Mouse (Mus musculus): ENCODE data around the gene Efhd2. TPM values are rescaled to one million over a fixed set of nuclear protein-coding genes. Genes with fewer than 3 reads are reported as not detected.
A peak's percentile ranks its signal among the peaks of the same experiment; 100 is the strongest.

The Efhd2 gene
- polyA plus RNA-seq, 1 experiment from 2014 or later: 89.7 TPM

GRCm38 (mm10) chr4:141878621-141879020 lies 3.9 kb upstream of the Efhd2 start:
- H3K27ac ChIP-seq: no peak overlapping the region
- 79% methylated on average over 7 of the region's 7 CpGs for WGBS
- ATAC-seq: no peak
- no peaks in the 10 kb centered on the region for H3K36me3 ChIP-seq
- H3K4me2 ChIP-seq (replicated peaks): no peak overlapping the region
- H3K9me3 ChIP-seq: no peaks in the 10 kb centered on the region
- peaks cover 21% of the 10 kb centered on the region for H3K4me1 ChIP-seq (replicated peaks)
- H3K4me3 ChIP-seq (replicated peaks): no peak overlapping the region
- H3K27me3 ChIP-seq: no peaks in the 10 kb centered on the region
- no peak overlapping the region for H3K9ac ChIP-seq (replicated peaks)

GRCm38 (mm10) chr4:141875481-141876108 lies 875 bp upstream of the Efhd2 start:
- Histone ChIP-seq H3K4me3 (replicated peaks) (peak overlapping the region; percentile 68), H3K4me2 (replicated peaks) (peak overlapping the region; percentile 94), H3K9ac (replicated peaks) (peak overlapping the region; percentile 85), H3K27me3 (no peaks in the 10 kb centered on the region), H3K9me3 (no peaks in the 10 kb centered on the region), H3K4me1 (replicated peaks) (peaks cover 52% of the 10 kb centered on the region), H3K36me3 (0 out of 2 replicates have a peak, but pooled peaks cover 4% of the 10 kb centered on the region), H3K27ac (peak overlapping the region; percentile 75)
- peak; percentile 3; the same call in 1 of the 2 replicates for ATAC-seq
- WGBS: 9% methylated on average over 8 of the region's 8 CpGs

GRCm38 (mm10) chr4:141874111-141874600 lies 564 bp downstream of the Efhd2 start:
- Histone ChIP-seq H3K9ac (replicated peaks) (peak overlapping the region; percentile 85), H3K4me1 (replicated peaks) (peaks cover 62% of the 10 kb centered on the region), H3K9me3 (no peaks in the 10 kb centered on the region), H3K36me3 (peaks cover 5% of the 10 kb centered on the region; the same call in 1 of the 2 replicates), H3K27me3 (no peaks in the 10 kb centered on the region), H3K4me3 (replicated peaks) (peak overlapping the region; percentile 68), H3K4me2 (replicated peaks) (peak overlapping the region; percentile 94), H3K27ac (peak overlapping the region; percentile 75; the same call in 1 of the 2 replicates)
- peak; percentile 18 for ATAC-seq
- under 1% methylated on average over 19 of the region's 19 CpGs for WGBS

- no peak for ATAC-seq
- WGBS: 81% methylated on average over 9 of the region's 9 CpGs
- Histone ChIP-seq H3K9me3 (no peaks in the 10 kb centered on the region), H3K4me2 (replicated peaks) (peak overlapping the region; percentile 94), H3K4me3 (replicated peaks) (peak overlapping the region; percentile 68), H3K4me1 (replicated peaks) (peaks cover 69% of the 10 kb centered on the region), H3K9ac (replicated peaks) (peak overlapping the region; percentile 85), H3K27me3 (no peaks in the 10 kb centered on the region), H3K36me3 (peaks cover 5% of the 10 kb centered on the region; the same call in 1 of the 2 replicates), H3K27ac (no peak overlapping the region)
Measured at GRCm38 (mm10) chr4:141872977-141873376, 1.7 kb downstream of the Efhd2 start.

- ATAC-seq: no peak
- H3K9me3 ChIP-seq: no peaks in the 10 kb centered on the region
- H3K4me2 ChIP-seq (replicated peaks): peak overlapping the region; percentile 94
- peak overlapping the region; percentile 68 for H3K4me3 ChIP-seq (replicated peaks)
- peaks cover 79% of the 10 kb centered on the region for H3K4me1 ChIP-seq (replicated peaks)
- no peaks in the 10 kb centered on the region for H3K27me3 ChIP-seq
- H3K27ac ChIP-seq: peak overlapping the region; percentile 51
- peaks cover 5% of the 10 kb centered on the region; the same call in 1 of the 2 replicates for H3K36me3 ChIP-seq
- peak overlapping the region; percentile 42 for H3K9ac ChIP-seq (replicated peaks)
- 59% methylated on average over 9 of the region's 9 CpGs for WGBS
Measured at GRCm38 (mm10) chr4:141871909-141872308, 2.8 kb downstream of the Efhd2 start.

GRCm38 (mm10) chr4:141871333-141871725 lies 3.4 kb downstream of the Efhd2 start:
- Histone ChIP-seq H3K4me1 (replicated peaks) (peaks cover 85% of the 10 kb centered on the region), H3K9ac (replicated peaks) (peak overlapping the region; percentile 42; the same call in 1 of the 2 replicates), H3K36me3 (peaks cover 5% of the 10 kb centered on the region; the same call in 1 of the 2 replicates), H3K4me3 (replicated peaks) (no peak overlapping the region), H3K9me3 (no peaks in the 10 kb centered on the region), H3K27me3 (no peaks in the 10 kb centered on the region), H3K27ac (peak overlapping the region; percentile 51; the same call in 1 of the 2 replicates), H3K4me2 (replicated peaks) (peak overlapping the region; percentile 94)
- no peak for ATAC-seq
- 90% methylated on average over 3 of the region's 3 CpGs for WGBS

- Histone ChIP-seq H3K27ac (no peak overlapping the region; the same call in 1 of the 2 replicates), H3K9ac (replicated peaks) (no peak overlapping the region; the same call in 1 of the 2 replicates), H3K4me2 (replicated peaks) (0 out of 2 replicates have a peak overlapping the region, but pooled peaks have one; percentile 11), H3K36me3 (peaks cover 5% of the 10 kb centered on the region; the same call in 1 of the 2 replicates), H3K4me3 (replicated peaks) (no peak overlapping the region), H3K4me1 (replicated peaks) (peaks cover 87% of the 10 kb centered on the region), H3K27me3 (no peaks in the 10 kb centered on the region), H3K9me3 (no peaks in the 10 kb centered on the region)
- ATAC-seq: no peak
- WGBS: 68% methylated on average over 11 of the region's 11 CpGs
Measured at GRCm38 (mm10) chr4:141870666-141871332, 3.9 kb downstream of the Efhd2 start.

GRCm38 (mm10) chr4:141869436-141870215 lies 5.1 kb downstream of the Efhd2 start:
- H3K4me2 ChIP-seq (replicated peaks): no peak overlapping the region; the same call in 1 of the 2 replicates
- H3K9me3 ChIP-seq: no peaks in the 10 kb centered on the region
- WGBS: 90% methylated on average over 5 of the region's 5 CpGs
- no peaks in the 10 kb centered on the region for H3K27me3 ChIP-seq
- peaks cover 8% of the 10 kb centered on the region; the same call in 1 of the 2 replicates for H3K36me3 ChIP-seq
- H3K4me3 ChIP-seq (replicated peaks): no peak overlapping the region
- ATAC-seq: no peak
- peaks cover 77% of the 10 kb centered on the region for H3K4me1 ChIP-seq (replicated peaks)
- H3K9ac ChIP-seq (replicated peaks): 0 out of 2 replicates have a peak overlapping the region, but pooled peaks have one; percentile 34
- peak overlapping the region; percentile 44; the same call in 1 of the 2 replicates for H3K27ac ChIP-seq

GRCm38 (mm10) chr4:141868051-141868450 lies 6.7 kb downstream of the Efhd2 start:
- 87% methylated on average over 10 of the region's 10 CpGs for WGBS
- Histone ChIP-seq H3K4me3 (replicated peaks) (no peak overlapping the region), H3K9me3 (no peaks in the 10 kb centered on the region), H3K27me3 (no peaks in the 10 kb centered on the region), H3K36me3 (peaks cover 13% of the 10 kb centered on the region), H3K27ac (peak overlapping the region; percentile 88), H3K4me2 (replicated peaks) (no peak overlapping the region), H3K9ac (replicated peaks) (no peak overlapping the region; the same call in 1 of the 2 replicates), H3K4me1 (replicated peaks) (peaks cover 64% of the 10 kb centered on the region)
- ATAC-seq: peak; percentile 10; the same call in 1 of the 2 replicates

GRCm38 (mm10) chr4:141867498-141867897 lies 7.2 kb downstream of the Efhd2 start:
- Histone ChIP-seq H3K9ac (replicated peaks) (peak overlapping the region; percentile 34; the same call in 1 of the 2 replicates), H3K27ac (peak overlapping the region; percentile 88), H3K27me3 (no peaks in the 10 kb centered on the region), H3K36me3 (peaks cover 19% of the 10 kb centered on the region), H3K4me1 (replicated peaks) (peaks cover 59% of the 10 kb centered on the region), H3K4me3 (replicated peaks) (no peak overlapping the region), H3K4me2 (replicated peaks) (peak overlapping the region; percentile 30), H3K9me3 (no peaks in the 10 kb centered on the region)
- WGBS: 29% methylated on average over 4 of the region's 4 CpGs
- ATAC-seq: peak; percentile 82

- Histone ChIP-seq H3K27ac (peak overlapping the region; percentile 88), H3K9me3 (no peaks in the 10 kb centered on the region), H3K27me3 (no peaks in the 10 kb centered on the region), H3K4me1 (replicated peaks) (peaks cover 54% of the 10 kb centered on the region), H3K9ac (replicated peaks) (0 out of 2 replicates have a peak overlapping the region, but pooled peaks have one; percentile 39), H3K4me2 (replicated peaks) (peak overlapping the region; percentile 30), H3K36me3 (peaks cover 21% of the 10 kb centered on the region), H3K4me3 (replicated peaks) (no peak overlapping the region)
- WGBS: 20% methylated on average over 10 of the region's 10 CpGs
- peak; percentile 67 for ATAC-seq
Measured at GRCm38 (mm10) chr4:141866933-141867490, 7.7 kb downstream of the Efhd2 start.
